Mouse (Mus musculus): ENCODE results near the gene Adss.

The Adss gene

GRCm38 (mm10) chr1:177729043-177730024, 67.0 kb downstream of the Adss start, which contains the start of gene 1700016C15Rik:
TSS of gene 1700016C15Rik (plus strand) at chr1:177729814.
- in situ Hi-C loops (cut with MboI, MseI), result no loop called here

GRCm38 (mm10) chr1:177727883-177728525, 68.3 kb downstream of the Adss start:
- in situ Hi-C loops (cut with MboI, MseI), result no loop called here

GRCm38 (mm10) chr1:177726870-177727269, 69.4 kb downstream of the Adss start:
- in situ Hi-C loops (cut with MboI, MseI), result no loop called here

GRCm38 (mm10) chr1:177723786-177724185, 72.5 kb downstream of the Adss start:
- in situ Hi-C loops (cut with MboI, MseI), result no loop called here

GRCm38 (mm10) chr1:177719029-177719427, 77.3 kb downstream of the Adss start:
- in situ Hi-C loops (cut with MboI, MseI), result no loop called here

- in situ Hi-C loops (cut with MboI, MseI), result no loop called here
Observed at GRCm38 (mm10) chr1:177718340-177719028, 77.8 kb downstream of the Adss start.

GRCm38 (mm10) chr1:177717057-177717835, 79.1 kb downstream of the Adss start:
- in situ Hi-C loops (cut with MboI, MseI), result no loop called here

GRCm38 (mm10) chr1:177716448-177716847, 79.9 kb downstream of the Adss start:
- in situ Hi-C loops (cut with MboI, MseI), result no loop called here

GRCm38 (mm10) chr1:177714397-177715012, 81.8 kb downstream of the Adss start:
- in situ Hi-C loops (cut with MboI, MseI), result no loop called here

- in situ Hi-C loops (cut with MboI, MseI), result no loop called here
Observed at GRCm38 (mm10) chr1:177713635-177714396, 82.5 kb downstream of the Adss start.

Data from T-helper 1 cell (primary cell).